Mouse (Mus musculus) heart, adult 2 months (tissue): ENCODE data around the gene Slc12a6.

Source experiments
- CTCF ChIP-seq: fragments of 200-600 bp; IDR thresholded peaks from 2 replicates; pipeline ENCODE4 v1.8.1; 2022; ENCODE audit warnings: antibody characterized with exemption, mild to moderate bottlenecking, moderate library complexity
- EP300 ChIP-seq: fragments of 200-500 bp; IDR thresholded peaks from 2 replicates; pipeline ENCODE4 v1.6.1; 2011; ENCODE audit warnings: low read depth, low read length, control low read depth; ENCODE audit not compliant: insufficient read depth
- POLR2A ChIP-seq: fragments of 200-500 bp; IDR thresholded peaks from 2 replicates; pipeline ENCODE4 v1.6.1; 2011; ENCODE audit warnings: mild to moderate bottlenecking, low read depth, low read length, control low read depth; ENCODE audit not compliant: insufficient read depth

DNA sequence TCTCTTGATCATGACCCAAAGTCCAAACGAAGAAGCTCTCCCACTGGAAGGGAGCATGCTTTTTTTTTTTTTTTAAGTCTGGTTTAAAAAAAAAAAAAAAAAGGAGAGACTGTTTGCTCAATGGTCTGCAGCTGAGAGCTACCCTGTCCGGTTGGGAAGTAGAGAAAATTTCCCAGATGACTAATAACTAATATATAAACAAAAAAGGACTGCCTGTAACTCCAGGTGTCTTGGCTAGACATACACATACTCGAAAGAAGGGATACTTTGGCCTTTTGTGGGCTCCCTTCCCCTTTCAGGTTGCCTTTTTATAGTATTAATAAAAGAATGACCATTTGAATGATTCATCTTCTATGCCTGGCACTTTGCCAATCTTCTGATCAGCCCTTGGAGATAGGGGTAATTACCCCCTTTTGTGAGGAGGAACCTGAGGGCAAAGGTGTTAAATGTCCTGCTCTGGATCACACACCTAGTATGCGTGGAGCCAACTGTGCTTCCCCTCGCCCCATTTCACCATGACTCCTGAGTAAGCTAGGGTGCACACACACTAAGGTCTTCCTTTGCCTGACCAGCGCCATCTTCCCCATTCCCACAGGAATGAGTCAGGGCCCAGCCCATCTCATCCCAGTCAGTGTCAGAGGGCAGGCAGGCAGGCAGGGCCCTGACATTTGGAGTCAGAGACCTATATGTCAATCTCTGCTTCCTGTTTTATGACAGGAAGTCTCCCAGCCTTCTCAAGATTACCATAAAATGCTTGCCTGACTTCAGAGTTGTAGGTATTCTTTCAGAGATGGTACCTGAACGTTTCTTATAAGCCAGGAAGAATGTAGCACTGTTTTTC is 10.7 kb upstream of the Slc12a6 start:
- no peak for TF ChIP-seq CTCF
- no peak for TF ChIP-seq POLR2A
- TF ChIP-seq EP300: no peak
